Mouse (Mus musculus) activated CD4-positive, CD25-positive, alpha-beta regulatory T cell, adult 4 months (primary cell): ENCODE results near the gene Lmo2. TPM values are rescaled to one million over a fixed set of nuclear protein-coding genes. Genes with fewer than 3 reads are reported as not detected.

Experiments
- ATAC-seq: one replicate; pipeline ENCODE4 v1.8.0; 2017
- polyA plus RNA-seq, 2 experiments: library from polyadenylated mRNA; unstranded; fragments of 100-300 nt; shearing (Covaris generic); gene quantifications; one replicate each; pipeline ENCODE4 v1.2.1; 2017

Lmo2 gene
- 1 to 10 TPM in 1 of 2 experiments, under 1 TPM in 1; 0.21 to 1.6 TPM for polyA plus RNA-seq

- no peak for ATAC-seq
These were observed at the start of gene Lmo2 for GRCm38 (mm10) chr2:103957649-103958546. Gene Lmo2, plus strand, starts transcription at chr2:103957986.

GRCm38 (mm10) chr2:103910601-103911000 lies 47.2 kb upstream of the Lmo2 start:
- ATAC-seq: no peak

GRCm38 (mm10) chr2:103912481-103913251 lies 45.1 kb upstream of the Lmo2 start:
- ATAC-seq: no peak

GRCm38 (mm10) chr2:103913252-103913650 lies 44.5 kb upstream of the Lmo2 start:
- no peak for ATAC-seq

- no peak for ATAC-seq
These were observed 41.7 kb upstream of the Lmo2 start for GRCm38 (mm10) chr2:103916069-103916468.

GRCm38 (mm10) chr2:103917375-103917774 lies 40.4 kb upstream of the Lmo2 start:
- no peak for ATAC-seq

GRCm38 (mm10) chr2:103918375-103918774 lies 39.4 kb upstream of the Lmo2 start:
- ATAC-seq: no peak

GRCm38 (mm10) chr2:103919488-103919887 lies 38.3 kb upstream of the Lmo2 start:
- no peak for ATAC-seq

GRCm38 (mm10) chr2:103926586-103927113 lies 31.1 kb upstream of the Lmo2 start:
- ATAC-seq: no peak

- no peak for ATAC-seq
These were observed 30.1 kb upstream of the Lmo2 start for GRCm38 (mm10) chr2:103927610-103928145.

GRCm38 (mm10) chr2:103930306-103931019 lies 27.3 kb upstream of the Lmo2 start:
- ATAC-seq: no peak

GRCm38 (mm10) chr2:103931511-103931911 lies 26.3 kb upstream of the Lmo2 start:
- no peak for ATAC-seq

- no peak for ATAC-seq
These were observed 25.8 kb upstream of the Lmo2 start for GRCm38 (mm10) chr2:103932025-103932424.

GRCm38 (mm10) chr2:103932480-103932879 lies 25.3 kb upstream of the Lmo2 start:
- no peak for ATAC-seq

GRCm38 (mm10) chr2:103934270-103934669 lies 23.5 kb upstream of the Lmo2 start:
- no peak for ATAC-seq

- ATAC-seq: no peak
These were observed 23.1 kb upstream of the Lmo2 start for GRCm38 (mm10) chr2:103934670-103935069.

- ATAC-seq: no peak
These were observed 21.9 kb upstream of the Lmo2 start for GRCm38 (mm10) chr2:103935691-103936435.

- ATAC-seq: no peak
These were observed 21.1 kb upstream of the Lmo2 start for GRCm38 (mm10) chr2:103936666-103937065.

- ATAC-seq: no peak
These were observed 20.1 kb upstream of the Lmo2 start for GRCm38 (mm10) chr2:103937670-103938069.

GRCm38 (mm10) chr2:103938573-103938972 lies 19.2 kb upstream of the Lmo2 start:
- no peak for ATAC-seq

- no peak for ATAC-seq
These were observed 18.8 kb upstream of the Lmo2 start for GRCm38 (mm10) chr2:103939003-103939402.

GRCm38 (mm10) chr2:103941085-103941484 lies 16.7 kb upstream of the Lmo2 start:
- ATAC-seq: no peak
